Mouse (Mus musculus) embryonic facial prominence, embryonic 12.5 days (tissue): ENCODE results near the gene Stradb. TPM values are rescaled to one million over a fixed set of nuclear protein-coding genes. Genes with fewer than 3 reads are reported as not detected.
"Not testable (repeated sequence)": the region's sequence is repeated elsewhere in the genome, so short reads cannot be mapped to it uniquely, and the experiment has no call there.

Source experiments
- ATAC-seq: fragments of 200-750 bp; cut with Nextera tagmentation; 2 replicates; pipeline ENCODE4 v1.8.0; 2017; ENCODE audit not compliant: insufficient number of reproducible peaks, insufficient read depth, low FRiP score, low TSS enrichment
- H3K27ac ChIP-seq: fragments of 300-500 bp; sonication (generic); 2 replicates; pipeline ENCODE4 v1.5.1; 2016; ENCODE audit warnings: mild to moderate bottlenecking
- H3K27me3 ChIP-seq: fragments of 300-500 bp; sonication (generic); 2 replicates; pipeline ENCODE4 v1.6.1; 2016; ENCODE audit warnings: mild to moderate bottlenecking, moderate library complexity
- H3K36me3 ChIP-seq: fragments of 300-500 bp; sonication (generic); 2 replicates; pipeline ENCODE4 v1.6.1; 2016; ENCODE audit warnings: mild to moderate bottlenecking
- H3K4me1 ChIP-seq: fragments of 300-500 bp; sonication (generic); 2 replicates; pipeline ENCODE4 v1.6.1; 2016
- H3K4me2 ChIP-seq: fragments of 300-500 bp; sonication (generic); replicated peaks from 2 replicates; pipeline ENCODE4 v1.6.1; 2016; ENCODE audit warnings: mild to moderate bottlenecking, moderate library complexity
- H3K4me3 ChIP-seq: fragments of 300-500 bp; sonication (generic); 2 replicates; pipeline ENCODE4 v1.5.1; 2016; ENCODE audit warnings: mild to moderate bottlenecking
- H3K9ac ChIP-seq: fragments of 300-500 bp; sonication (generic); 2 replicates; pipeline ENCODE4 v1.6.1; 2016; ENCODE audit warnings: mild to moderate bottlenecking, moderate library complexity
- H3K9me3 ChIP-seq: fragments of 300-500 bp; sonication (generic); 2 replicates; pipeline ENCODE4 v1.6.1; 2016; ENCODE audit warnings: mild to moderate bottlenecking, moderate library complexity
- whole genome bisulfite sequencing: fragments of 180-500 bp; shearing (Covaris S2); methylation state at CpG from one replicate; pipeline ENCODE4 v1.1.7; 2016; 5-methylcytosine and 5-hydroxymethylcytosine counted together
- polyA plus RNA-seq: library from polyadenylated mRNA; unstranded; fragments of >200 nt; fragmentation: Nextera tagmentation; extraction: Ambion mirVana; gene quantifications from 2 replicates; pipeline ENCODE4 v1.2.1, GENCODE M21; 2016

Stradb gene
- polyA plus RNA-seq, 1 experiment from 2014 or later = 30.8 TPM

DNA sequence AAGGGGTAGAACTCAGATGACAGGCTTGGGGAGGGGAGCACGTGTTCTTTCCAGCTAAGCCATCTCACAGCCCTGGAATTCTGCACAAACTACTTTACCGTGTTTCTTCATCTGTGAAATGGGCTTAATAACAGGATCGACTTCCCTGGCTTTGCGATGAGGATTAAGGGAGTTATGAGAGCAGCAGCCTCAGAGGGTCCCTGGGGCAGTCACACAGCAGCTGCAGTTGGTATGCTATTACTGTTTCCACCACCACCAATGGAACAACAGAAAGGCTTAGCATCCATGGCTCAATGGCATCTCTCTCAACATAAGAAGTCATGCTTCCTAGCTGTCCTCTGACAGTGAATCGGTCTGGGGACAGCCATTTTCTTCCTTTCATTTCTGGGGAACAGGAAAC is 20.8 kb upstream of the Stradb start:
- Histone ChIP-seq H3K36me3 (no peaks in the 10 kb centered on the region), H3K4me1 (peaks cover 38% of the 10 kb centered on the region), H3K27me3 (no peaks in the 10 kb centered on the region), H3K4me3 (no peak overlapping the region), H3K9me3 (no peaks in the 10 kb centered on the region), H3K9ac (no peak overlapping the region), H3K4me2 (no peak overlapping the region), H3K27ac (0 out of 2 replicates have a peak overlapping the region, but pooled peaks have one; percentile 47)
- WGBS = 49% methylated on average over 5 of the region's 5 CpGs
- no peak for ATAC-seq

DNA sequence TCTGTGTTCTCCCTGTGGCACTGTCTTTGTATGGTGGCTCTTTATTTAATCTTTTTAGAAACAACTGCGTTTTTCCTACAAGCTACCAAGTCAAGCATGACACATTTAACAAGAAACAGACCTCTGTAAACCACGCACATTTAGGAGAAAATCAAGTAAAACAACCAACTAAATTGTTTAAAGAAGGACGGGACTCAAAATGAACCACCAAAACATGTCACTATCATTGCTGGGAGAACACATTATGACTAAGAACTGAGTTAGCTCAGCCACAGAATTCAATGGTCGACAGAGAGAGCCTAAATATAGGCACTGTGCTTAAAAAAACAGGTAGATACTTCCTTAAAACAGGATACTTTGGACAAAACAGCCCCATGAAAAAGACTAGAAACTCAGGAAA is 20.3 kb upstream of the Stradb start:
- 0 out of 2 replicates have a peak, but pooled peaks have one; percentile 6 for ATAC-seq
- H3K27me3 ChIP-seq = no peaks in the 10 kb centered on the region
- H3K4me3 ChIP-seq = no peak overlapping the region
- no peaks in the 10 kb centered on the region for H3K36me3 ChIP-seq
- H3K4me2 ChIP-seq = no peak overlapping the region
- H3K27ac ChIP-seq = 0 out of 2 replicates have a peak overlapping the region, but pooled peaks have one; percentile 47
- no peaks in the 10 kb centered on the region for H3K9me3 ChIP-seq
- 18% methylated on average over 4 of the region's 4 CpGs for WGBS
- H3K9ac ChIP-seq = no peak overlapping the region
- H3K4me1 ChIP-seq = peaks cover 41% of the 10 kb centered on the region

DNA sequence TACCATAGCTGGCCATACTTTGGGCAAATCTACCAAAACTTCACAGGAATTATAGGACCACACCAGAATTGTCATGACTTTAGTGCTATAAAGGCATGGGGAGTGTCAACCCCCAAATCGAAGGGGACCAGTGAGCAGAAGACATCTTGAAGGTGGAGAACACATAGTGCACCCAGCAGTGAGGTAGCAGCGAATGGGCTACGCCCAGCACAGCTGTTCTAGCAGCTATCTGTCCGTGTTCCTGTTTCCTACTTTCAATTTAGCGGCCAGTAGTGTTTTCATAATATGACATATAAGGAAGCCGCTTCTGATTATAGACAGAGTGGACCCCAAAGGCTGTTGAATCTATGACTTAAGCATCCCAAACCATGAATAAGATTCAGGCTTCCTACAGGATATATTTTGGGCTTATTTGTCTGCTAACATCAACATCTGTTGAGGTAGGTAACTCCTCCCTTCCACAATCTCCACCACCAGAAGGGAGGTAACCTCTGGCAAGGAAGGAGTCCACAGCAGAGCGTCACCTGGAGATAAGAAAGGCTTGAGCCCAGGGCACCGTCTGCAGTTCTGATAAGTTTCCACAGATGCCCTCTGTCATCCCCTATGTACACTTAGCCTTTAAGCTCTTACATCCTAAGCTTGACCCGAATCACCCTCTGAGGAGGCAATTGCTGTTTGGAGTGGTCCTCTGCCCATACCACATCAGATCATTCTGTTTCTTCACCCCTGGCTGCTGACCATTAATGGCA is 19.5 kb upstream of the Stradb start:
- H3K36me3 ChIP-seq = no peaks in the 10 kb centered on the region
- ATAC-seq = no peak
- no peaks in the 10 kb centered on the region for H3K27me3 ChIP-seq
- no peaks in the 10 kb centered on the region for H3K9me3 ChIP-seq
- no peak overlapping the region for H3K27ac ChIP-seq
- H3K9ac ChIP-seq = no peak overlapping the region
- no peak overlapping the region for H3K4me3 ChIP-seq
- WGBS = 89% methylated on average over 9 of the region's 9 CpGs
- H3K4me1 ChIP-seq = peaks cover 42% of the 10 kb centered on the region
- no peak overlapping the region for H3K4me2 ChIP-seq

DNA sequence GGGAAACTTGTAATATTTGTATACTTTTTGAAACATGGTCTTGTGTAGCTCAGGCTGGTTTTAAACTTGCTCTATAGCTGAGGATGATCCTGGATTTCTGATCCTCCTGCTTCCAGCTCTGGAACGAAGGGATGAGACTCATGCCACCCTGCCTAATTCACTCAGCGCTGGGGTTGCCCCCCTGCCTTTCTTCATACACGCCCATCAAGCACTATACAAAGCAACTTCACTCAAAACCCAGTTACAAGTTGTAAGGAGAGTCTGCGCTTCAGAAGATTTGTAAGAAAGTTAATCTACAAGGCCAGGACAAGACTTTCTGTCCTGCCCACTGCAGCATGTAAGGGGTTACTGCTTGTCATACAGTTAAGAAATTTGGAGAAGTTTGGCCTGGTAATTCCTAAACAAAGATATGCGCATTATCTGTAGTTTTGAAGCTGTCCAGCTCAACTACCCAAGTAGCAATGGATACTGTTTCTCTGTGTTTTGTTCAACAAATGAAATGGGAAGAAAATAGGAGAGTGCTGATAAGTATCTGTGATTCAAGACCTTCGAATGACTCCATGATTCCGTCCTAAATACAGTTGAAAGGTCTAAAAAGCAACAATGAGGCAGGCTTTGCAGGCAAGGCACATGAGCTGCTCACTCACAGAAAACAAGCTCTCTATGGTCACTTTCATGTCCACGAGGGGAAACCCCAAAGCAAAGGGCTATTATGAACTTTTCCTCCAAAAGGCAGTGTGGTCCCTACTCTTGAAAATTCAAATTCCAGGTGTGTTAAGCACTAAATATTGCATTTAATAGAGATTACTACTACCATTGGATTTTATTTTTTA is 18.5 kb upstream of the Stradb start:
- WGBS = 75% methylated on average over 8 of the region's 8 CpGs
- Histone ChIP-seq H3K27me3 (no peaks in the 10 kb centered on the region), H3K36me3 (no peaks in the 10 kb centered on the region), H3K4me1 (peaks cover 42% of the 10 kb centered on the region), H3K9me3 (no peaks in the 10 kb centered on the region), H3K4me2 (no peak overlapping the region), H3K9ac (no peak overlapping the region), H3K4me3 (no peak overlapping the region), H3K27ac (no peak overlapping the region)
- ATAC-seq = no peak

DNA sequence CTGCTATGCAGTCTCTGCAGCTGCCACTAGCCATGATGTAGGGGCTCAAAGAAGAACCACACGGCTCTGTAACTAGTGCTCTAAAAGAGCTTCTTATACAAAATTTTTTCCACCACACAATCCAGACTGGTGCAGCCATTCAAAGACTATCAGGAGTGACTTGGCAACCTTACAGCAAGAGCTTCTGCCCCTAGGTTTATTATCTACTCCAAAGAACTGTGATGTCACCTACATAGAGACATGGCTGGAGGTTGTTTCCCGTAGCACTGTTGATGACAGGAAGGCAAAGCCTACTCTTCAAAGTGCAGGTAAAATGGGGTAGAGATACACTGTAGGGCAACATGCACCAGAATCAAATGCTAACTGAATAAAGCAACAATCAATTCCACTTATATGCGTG is 17.6 kb upstream of the Stradb start:
- WGBS = 83% methylated on average over 3 of the region's 3 CpGs
- no peak for ATAC-seq
- Histone ChIP-seq H3K9me3 (no peaks in the 10 kb centered on the region), H3K27ac (no peak overlapping the region), H3K27me3 (no peaks in the 10 kb centered on the region), H3K4me2 (no peak overlapping the region), H3K9ac (no peak overlapping the region), H3K4me3 (no peak overlapping the region), H3K4me1 (peaks cover 39% of the 10 kb centered on the region), H3K36me3 (no peaks in the 10 kb centered on the region)

DNA sequence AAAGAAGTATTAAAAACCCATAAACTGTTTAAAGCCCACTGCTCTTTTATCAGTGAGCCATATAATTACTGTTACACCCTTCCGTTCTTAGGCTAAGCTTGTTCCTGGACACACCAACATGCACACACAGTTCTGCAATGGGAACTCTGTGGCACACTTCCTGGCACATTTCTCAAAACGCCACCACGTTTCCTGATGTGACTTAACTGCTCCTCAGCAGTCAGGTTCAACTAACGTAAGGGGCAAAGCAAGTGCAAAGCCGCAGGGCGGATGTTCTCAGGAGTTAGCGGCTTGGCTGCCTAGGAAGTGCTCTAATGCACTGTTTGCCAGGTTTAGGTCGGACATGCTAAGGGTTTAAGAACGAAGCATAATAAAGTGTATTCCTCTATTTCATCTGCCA is 17.1 kb upstream of the Stradb start:
- WGBS = 78% methylated on average over 9 of the region's 9 CpGs
- Histone ChIP-seq H3K36me3 (no peaks in the 10 kb centered on the region), H3K4me1 (peaks cover 38% of the 10 kb centered on the region), H3K9ac (no peak overlapping the region), H3K9me3 (no peaks in the 10 kb centered on the region), H3K27ac (no peak overlapping the region), H3K27me3 (no peaks in the 10 kb centered on the region), H3K4me2 (no peak overlapping the region), H3K4me3 (no peak overlapping the region)
- no peak for ATAC-seq

DNA sequence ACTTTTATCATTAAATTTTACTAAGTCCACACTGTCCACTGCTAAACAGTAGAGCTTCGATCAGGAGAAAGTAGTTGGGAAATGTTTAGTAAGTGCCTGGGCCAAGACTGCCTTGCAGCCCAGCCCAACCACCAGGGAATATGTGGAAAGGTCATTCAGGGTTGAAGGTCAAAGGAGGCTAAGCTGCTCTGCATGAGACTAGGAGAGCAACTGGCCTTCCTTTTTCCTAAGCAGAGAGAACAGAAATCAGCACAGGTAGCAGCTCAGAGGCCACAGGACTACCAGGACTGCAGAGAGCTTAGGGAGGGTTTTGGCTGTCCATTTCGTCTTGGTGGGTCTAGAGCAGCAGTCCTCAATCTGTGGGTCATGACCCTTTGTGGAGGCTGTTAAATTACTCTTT is 15.4 kb upstream of the Stradb start:
- Histone ChIP-seq H3K4me2 (no peak overlapping the region), H3K9me3 (no peaks in the 10 kb centered on the region), H3K4me3 (no peak overlapping the region), H3K9ac (no peak overlapping the region), H3K36me3 (no peaks in the 10 kb centered on the region), H3K4me1 (peaks cover 29% of the 10 kb centered on the region), H3K27me3 (no peaks in the 10 kb centered on the region), H3K27ac (no peak overlapping the region)
- 19% methylated on average over 2 of the region's 2 CpGs for WGBS
- ATAC-seq = no peak

DNA sequence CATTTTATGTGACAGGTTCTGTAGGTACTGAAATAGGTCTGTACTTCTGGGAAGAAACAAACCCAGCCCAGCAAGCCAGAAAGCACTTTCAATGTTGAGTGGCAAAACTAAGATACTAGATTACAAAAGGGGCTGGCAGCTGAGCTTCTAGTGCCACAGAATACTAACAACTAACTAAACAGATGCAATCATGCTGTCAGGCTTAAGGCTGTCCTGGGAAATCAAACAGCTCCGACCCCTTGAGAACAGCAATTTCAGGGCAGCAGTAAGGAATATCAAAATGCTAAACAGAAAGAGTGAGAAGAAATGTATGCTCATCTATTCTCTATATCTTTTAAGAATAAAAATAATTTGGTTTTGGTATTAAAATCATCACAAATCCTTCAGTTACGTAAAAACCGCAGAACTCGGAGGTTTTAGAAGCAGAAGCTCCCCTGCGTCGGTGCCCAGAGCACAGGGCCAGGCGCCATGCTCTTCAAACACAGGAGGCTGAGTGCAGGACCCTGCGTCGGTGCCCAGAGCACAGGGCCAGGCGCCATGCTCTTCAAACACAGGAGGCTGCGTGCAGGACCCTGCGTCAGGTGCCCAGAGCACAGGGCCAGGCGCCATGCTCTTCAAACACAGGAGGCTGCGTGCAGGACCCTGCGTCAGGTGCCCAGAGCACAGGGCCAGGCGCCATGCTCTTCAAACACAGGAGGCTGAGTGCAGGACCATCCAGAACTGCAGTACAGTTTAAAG is 14.4 kb upstream of the Stradb start:
- H3K36me3 ChIP-seq, H3K27ac ChIP-seq, H3K9me3 ChIP-seq, H3K27me3 ChIP-seq, ATAC-seq, H3K4me3 ChIP-seq, H3K9ac ChIP-seq, H3K4me2 ChIP-seq: not testable (repeated sequence)
- WGBS = 75% methylated on average over 16 of the region's 16 CpGs
- peaks cover 20% of the 10 kb centered on the region for H3K4me1 ChIP-seq

DNA sequence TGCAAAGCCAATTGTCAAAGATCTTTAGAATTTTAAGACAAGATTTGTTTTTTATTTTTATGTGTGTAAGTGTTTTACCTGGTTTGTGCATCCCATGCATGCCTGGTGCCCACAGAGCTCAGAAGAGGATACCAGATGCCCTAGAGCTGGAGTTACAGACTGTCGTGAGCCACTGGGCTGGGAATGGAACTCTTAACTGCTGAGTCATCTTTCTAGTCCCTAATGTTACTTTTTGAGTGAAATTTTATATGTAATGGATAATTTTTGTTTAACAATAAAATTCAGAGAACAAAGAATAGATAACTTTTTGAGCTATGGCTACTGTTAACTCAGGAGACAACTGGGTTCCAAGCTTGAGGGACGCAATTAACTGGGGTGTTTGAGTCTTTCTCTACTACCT is 13.6 kb upstream of the Stradb start:
- 72% methylated on average over 2 of the region's 2 CpGs for WGBS
- H3K4me2 ChIP-seq = no peak overlapping the region

DNA sequence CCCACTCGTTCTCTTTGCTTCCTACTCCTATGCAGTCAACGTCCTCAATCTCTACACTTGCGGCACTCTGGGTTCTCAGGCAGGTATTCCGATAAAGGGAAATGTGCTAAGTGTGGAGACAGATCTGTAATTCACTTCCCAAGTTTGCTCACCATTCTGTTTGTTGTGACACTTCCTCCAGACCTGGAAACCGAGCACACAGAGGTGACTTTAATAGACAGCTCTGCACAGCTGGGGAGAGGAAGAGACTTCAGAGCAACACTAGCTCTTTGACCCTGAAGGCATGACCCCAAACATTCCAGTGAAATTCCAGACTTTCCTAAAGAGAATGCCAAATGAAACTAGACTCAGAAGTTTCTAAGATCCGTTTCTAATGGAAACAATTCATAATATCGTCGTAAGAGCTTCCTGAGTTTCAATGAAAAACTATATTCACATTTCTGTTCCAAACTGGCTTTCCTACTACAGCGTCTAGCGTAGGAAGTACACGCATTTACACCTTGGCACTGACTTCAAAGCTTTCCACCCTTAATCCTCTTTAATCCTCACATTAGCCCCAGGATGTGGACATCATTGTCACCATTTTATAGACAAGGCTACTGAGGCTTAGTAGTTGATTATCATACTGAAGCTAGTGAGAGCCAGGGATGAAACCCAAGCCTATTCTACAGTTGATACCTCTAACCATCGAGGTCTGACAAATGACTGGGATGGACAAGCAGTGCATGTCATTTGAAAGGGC is 12.0 kb upstream of the Stradb start:
- Histone ChIP-seq H3K4me2 (no peak overlapping the region), H3K27ac (no peak overlapping the region), H3K9me3 (no peaks in the 10 kb centered on the region), H3K4me3 (no peak overlapping the region), H3K4me1 (peaks cover 20% of the 10 kb centered on the region), H3K9ac (no peak overlapping the region), H3K27me3 (no peaks in the 10 kb centered on the region), H3K36me3 (no peaks in the 10 kb centered on the region)
- WGBS = 24% methylated on average over 12 of the region's 12 CpGs
- no peak for ATAC-seq

More for the DNA sequence above, 13.6 kb upstream of the Stradb start:
- Histone ChIP-seq H3K36me3 (no peaks in the 10 kb centered on the region), H3K4me1 (peaks cover 20% of the 10 kb centered on the region), H3K4me3 (no peak overlapping the region), H3K27ac (no peak overlapping the region), H3K9ac (no peak overlapping the region), H3K27me3 (no peaks in the 10 kb centered on the region), H3K9me3 (no peaks in the 10 kb centered on the region)
- no peak for ATAC-seq

DNA sequence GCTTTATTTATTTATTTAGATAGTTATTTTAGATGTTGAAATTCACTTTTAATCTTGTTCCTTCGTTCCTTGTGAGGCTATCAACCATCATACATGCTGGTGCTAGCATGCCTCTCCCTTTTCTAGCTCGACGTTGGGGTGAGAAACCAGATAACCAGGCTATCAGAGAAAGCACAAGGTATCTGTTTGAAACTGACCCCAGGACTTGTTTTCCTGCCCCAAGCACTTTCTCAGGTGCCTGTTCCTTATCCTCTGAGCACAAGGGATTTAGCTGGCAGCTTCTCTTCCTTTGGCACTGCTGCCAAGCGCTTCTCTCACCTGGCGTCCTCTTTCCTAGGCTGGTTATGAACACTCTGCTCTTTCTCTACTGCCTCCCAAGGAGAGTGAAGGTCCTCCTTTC is 10.9 kb upstream of the Stradb start:
- no peak overlapping the region for H3K4me2 ChIP-seq
- H3K9me3 ChIP-seq = no peaks in the 10 kb centered on the region
- ATAC-seq = no peak
- H3K4me3 ChIP-seq = no peak overlapping the region
- WGBS = 82% methylated on average over 5 of the region's 5 CpGs
- peaks cover 16% of the 10 kb centered on the region for H3K4me1 ChIP-seq
- no peak overlapping the region for H3K9ac ChIP-seq
- H3K27me3 ChIP-seq = no peaks in the 10 kb centered on the region
- no peak overlapping the region for H3K27ac ChIP-seq
- no peaks in the 10 kb centered on the region for H3K36me3 ChIP-seq
